Mouse (Mus musculus): Measurements from ENCODE around the gene Zcchc4.

DNA sequence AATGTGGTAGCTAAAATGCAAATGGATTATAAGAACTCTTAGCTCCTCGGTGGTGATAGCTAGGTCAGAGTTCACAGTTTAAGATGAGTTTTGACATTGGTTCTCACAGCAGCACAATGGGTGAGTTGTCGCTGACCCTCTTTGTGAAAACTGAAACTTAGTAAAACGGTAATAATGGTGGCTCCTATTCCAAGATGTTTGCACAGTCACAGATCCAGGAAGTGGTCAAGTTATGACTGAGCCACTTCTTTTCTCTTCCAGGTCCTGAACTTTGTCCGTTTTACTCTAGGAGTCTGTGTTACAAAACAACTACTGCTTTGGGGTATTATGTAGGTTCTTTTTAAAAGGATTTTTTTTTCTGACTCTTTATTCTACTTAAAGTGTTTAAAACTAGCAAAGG lies 32.0 kb upstream of the Zcchc4 start:
- TF ChIP-seq MAFK (IDR thresholded peaks at IDR 0.05; ENCODE audit: insufficient replicate concordance, low read length) (no peak), GABPA (IDR thresholded peaks at IDR 0.05; ENCODE audit: insufficient replicate concordance, low read depth, low read length) (no peak), POLR2A (IDR thresholded peaks at IDR 0.05; ENCODE audit: low read depth, low read length) (no peak), USF2 (conservative IDR thresholded peaks at IDR 0.05; ENCODE audit: low read depth, low read length) (no peak), USF1 (IDR thresholded peaks at IDR 0.05; ENCODE audit: low read depth, low read length) (no peak), CTCF (conservative IDR thresholded peaks at IDR 0.05 in 1 of 2, IDR thresholded peaks at IDR 0.05 in 1 of 2; ENCODE audit: low read depth in 2 of 2, low read length in 2 of 2) (no peak)
